Mouse (Mus musculus) ES-E14 (cell line): ENCODE results near the gene Prickle2. TPM values are rescaled to one million over a fixed set of nuclear protein-coding genes. Genes with fewer than 3 reads are reported as not detected.
A peak's percentile ranks its signal among the peaks of the same experiment; 100 is the strongest.

Experiments
- DNase-seq: peaks from one replicate; pipeline ENCODE4 v3.0.0-alpha.2; 2013; ENCODE audit warnings: low read depth, low spot score
- H3K27ac ChIP-seq: 2 replicates; pipeline ENCODE4 v1.5.1; 2012; ENCODE audit warnings: low read depth, mild to moderate bottlenecking, low read length, moderate library complexity, mixed read lengths; ENCODE audit not compliant: poor library complexity, insufficient read depth, severe bottlenecking
- H3K36me3 ChIP-seq: 2 replicates; pipeline ENCODE4 v1.6.1; 2012; ENCODE audit warnings: mild to moderate bottlenecking, low read length, moderate library complexity, mixed read lengths; ENCODE audit not compliant: control insufficient read depth, poor library complexity, insufficient read depth, severe bottlenecking
- H3K4me1 ChIP-seq, 2 experiments: fragments of 150-350 bp in 1 of 2; sonication (generic) in 1 of 2; 2 replicates each; pipeline ENCODE4 v1.6.1; 2012; ENCODE audit warnings: low read length in 2 of 2, mild to moderate bottlenecking in 1 of 2, mixed read lengths in 1 of 2; ENCODE audit not compliant: control insufficient read depth in 2 of 2, insufficient read depth in 2 of 2, poor library complexity in 1 of 2
- H3K4me3 ChIP-seq, 2 experiments: fragments of 150-350 bp in 1 of 2; sonication (generic) in 1 of 2; 2 replicates each; pipeline ENCODE4 v1.5.1; 2012; ENCODE audit warnings: low read length in 2 of 2, low read depth in 1 of 2, mild to moderate bottlenecking in 1 of 2, mixed read lengths in 1 of 2; ENCODE audit not compliant: insufficient read depth in 1 of 2, poor library complexity in 1 of 2, severe bottlenecking in 1 of 2
- H3K9ac ChIP-seq: 2 replicates; pipeline ENCODE4 v1.6.1; 2012; ENCODE audit warnings: low read depth, mild to moderate bottlenecking, low read length, mixed read lengths; ENCODE audit not compliant: poor library complexity, insufficient read depth, severe bottlenecking
- H3K9me3 ChIP-seq: fragments of 150-350 bp; sonication (generic); 2 replicates; pipeline ENCODE4 v1.6.1; 2012; ENCODE audit warnings: low read depth, mild to moderate bottlenecking, low read length; ENCODE audit not compliant: control insufficient read depth, insufficient read depth
- CHD2 ChIP-seq: IDR thresholded peaks from 2 replicates; pipeline ENCODE4 v1.6.1; 2014; ENCODE audit warnings: mild to moderate bottlenecking, low read depth, low read length, inconsistent platforms
- HCFC1 ChIP-seq: IDR thresholded peaks from 2 replicates; pipeline ENCODE4 v1.6.1; 2012; ENCODE audit warnings: low read length, inconsistent platforms, borderline replicate concordance; ENCODE audit not compliant: insufficient read depth
- MAFK ChIP-seq: IDR thresholded peaks from 2 replicates; pipeline ENCODE4 v1.6.1; 2014; ENCODE audit warnings: mild to moderate bottlenecking, low read depth, low read length, inconsistent platforms; ENCODE audit not compliant: insufficient read depth
- ZC3H11A ChIP-seq: IDR thresholded peaks from 2 replicates; pipeline ENCODE4 v1.6.1; 2012; ENCODE audit warnings: low read depth, mild to moderate bottlenecking, inconsistent platforms, low read length, borderline replicate concordance
- ZNF384 ChIP-seq: IDR thresholded peaks from 2 replicates; pipeline ENCODE4 v1.6.1; 2012; ENCODE audit warnings: low read depth, low read length, inconsistent platforms
- in situ Hi-C, 2 experiments: fragments of 600-800 bp; cut with MboI; formaldehyde crosslinking; loops; one replicate each; pipeline ENCODE4 v1.15.1; 2025; ENCODE audit warnings: low sequenced_read_pairs in 2 of 2, inconsistent platforms in 1 of 2; ENCODE audit not compliant: unreplicated experiment in 2 of 2
- total RNA-seq: library from RNA; depleted of rRNA; stranded (reverse); fragments of 300-350 nt; gene quantifications from 2 replicates; pipeline ENCODE4 v1.2.3, GENCODE M21; 2012

Gene Prickle2
- total RNA-seq, 1 experiment = 1.2 TPM

DNA sequence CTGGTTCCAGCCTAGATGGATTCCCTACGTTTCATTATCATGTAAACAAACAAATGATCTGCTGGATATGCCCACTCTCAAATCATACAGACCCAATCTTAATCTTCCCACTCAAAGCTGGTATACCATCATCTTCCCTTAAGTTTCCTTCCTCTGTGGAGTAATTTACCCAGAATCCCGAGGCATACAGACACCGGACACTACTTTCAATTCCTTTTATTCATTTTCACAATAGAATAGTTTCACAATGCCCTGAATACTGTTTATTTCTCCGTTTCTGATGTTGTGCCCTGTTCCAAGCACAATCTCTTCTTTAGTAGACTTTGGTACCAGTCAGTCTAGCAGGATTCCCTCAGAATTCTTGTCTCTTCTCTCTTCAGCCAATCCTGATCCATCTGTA, 162.1 kb downstream of the Prickle2 start:
- DNase-seq = no peak
- H3K27ac ChIP-seq = no peak overlapping the region
- no peaks in the 10 kb centered on the region for H3K36me3 ChIP-seq
- in situ Hi-C loops = no loop called here
- TF ChIP-seq ZNF384 = no peak
- no peaks in the 10 kb centered on the region for H3K9me3 ChIP-seq
- no peaks in the 10 kb centered on the region for H3K4me1 ChIP-seq
- no peak overlapping the region for H3K4me3 ChIP-seq
- no peak overlapping the region for H3K9ac ChIP-seq

DNA sequence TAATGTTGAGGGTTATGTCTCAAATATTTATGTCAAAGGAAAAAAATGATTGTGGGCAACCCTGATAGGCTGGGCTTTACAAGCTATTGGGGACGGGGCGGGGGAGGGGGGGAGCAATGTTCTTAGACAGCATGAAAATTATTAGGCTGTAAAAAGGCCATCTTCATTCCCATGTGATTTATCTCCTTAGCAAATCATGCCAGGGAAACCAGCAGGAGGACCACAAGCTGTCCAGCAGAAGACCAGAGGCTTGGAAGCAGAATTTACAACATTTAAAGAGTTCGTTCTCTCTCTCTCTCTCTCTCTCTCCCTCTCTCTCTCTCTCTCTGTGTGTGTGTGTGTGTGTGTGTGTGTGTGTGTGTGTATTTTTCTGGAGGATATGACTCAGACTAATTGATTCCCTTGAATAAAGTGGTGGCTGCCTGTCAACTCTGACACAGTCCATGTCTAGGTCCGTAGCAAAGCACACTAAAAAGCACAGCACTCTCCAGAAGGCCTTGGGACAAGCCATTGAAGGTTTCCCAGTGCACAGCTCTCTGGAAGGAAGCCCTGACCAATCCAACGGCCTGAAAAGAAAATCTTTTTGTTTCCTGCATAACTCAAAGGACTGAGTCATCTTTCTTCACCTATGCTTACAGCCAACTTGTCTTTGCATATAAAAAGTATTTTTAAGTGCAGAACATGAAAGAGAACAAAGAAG, 163.4 kb downstream of the Prickle2 start:
- Histone ChIP-seq H3K4me3 (no peak overlapping the region), H3K27ac (no peak overlapping the region), H3K9me3 (no peaks in the 10 kb centered on the region), H3K4me1 (no peaks in the 10 kb centered on the region), H3K9ac (no peak overlapping the region), H3K36me3 (no peaks in the 10 kb centered on the region)
- DNase-seq = no peak
- in situ Hi-C loops = no loop called here
- no peak for TF ChIP-seq HCFC1

- DNase-seq = no peak
- H3K9me3 ChIP-seq = no peaks in the 10 kb centered on the region
- TF ChIP-seq CHD2 (no peak), ZNF384 (no peak)
- H3K4me1 ChIP-seq = no peaks in the 10 kb centered on the region
- H3K9ac ChIP-seq = no peak overlapping the region
- peak overlapping the region in 1 of 2 experiments; percentile 63; a peak in 2 of 4 replicates for H3K4me3 ChIP-seq
- no peak overlapping the region for H3K27ac ChIP-seq
- in situ Hi-C loops = no loop called here
- H3K36me3 ChIP-seq = no peaks in the 10 kb centered on the region
Observed at GRCm38 (mm10) chr6:92534226-92535031, 171.5 kb downstream of the Prickle2 start.

DNA sequence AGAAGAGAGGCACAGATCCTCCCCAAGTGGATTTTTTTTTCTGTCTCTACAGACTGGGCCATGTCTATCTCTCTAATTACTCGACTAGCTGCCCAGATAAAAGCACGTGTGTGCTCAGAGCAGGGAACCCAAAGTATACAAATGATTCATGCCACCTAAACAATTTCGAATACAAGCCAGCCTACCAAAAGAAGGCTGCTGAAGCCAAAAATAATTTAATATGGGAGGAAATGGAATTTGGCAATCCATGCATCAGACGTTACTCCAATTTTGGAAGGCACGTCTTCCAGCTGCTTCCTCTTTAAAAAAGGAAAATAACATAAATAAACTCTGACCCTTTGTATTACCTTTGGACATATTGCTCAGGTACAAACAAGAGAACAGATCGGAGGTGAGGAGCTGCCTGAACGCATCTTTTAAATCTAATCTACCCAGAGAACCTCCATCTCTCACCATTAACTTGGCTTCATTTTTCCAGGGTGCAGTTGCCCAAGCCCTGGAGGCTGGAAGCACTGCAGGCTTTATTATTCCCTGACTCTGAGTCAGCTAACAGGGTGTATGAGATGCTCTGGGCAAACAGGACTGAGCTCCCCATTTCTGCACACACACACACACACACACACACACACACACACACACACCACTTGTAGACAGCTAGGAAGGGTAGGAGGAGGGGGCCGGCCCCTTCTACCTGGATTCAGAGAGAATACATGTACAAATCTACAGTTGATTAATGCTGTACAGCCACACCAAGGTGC, 172.5 kb downstream of the Prickle2 start:
- Histone ChIP-seq H3K27ac (no peak overlapping the region), H3K9me3 (no peaks in the 10 kb centered on the region), H3K4me1 (no peaks in the 10 kb centered on the region), H3K4me3 (no peak overlapping the region), H3K36me3 (no peaks in the 10 kb centered on the region), H3K9ac (no peak overlapping the region)
- TF ChIP-seq ZC3H11A = no peak
- TF ChIP-seq CHD2 = no peak
- no peak for TF ChIP-seq ZNF384
- no peak for TF ChIP-seq HCFC1
- no peak for TF ChIP-seq MAFK
- in situ Hi-C loops = no loop called here
- no peak for DNase-seq

DNA sequence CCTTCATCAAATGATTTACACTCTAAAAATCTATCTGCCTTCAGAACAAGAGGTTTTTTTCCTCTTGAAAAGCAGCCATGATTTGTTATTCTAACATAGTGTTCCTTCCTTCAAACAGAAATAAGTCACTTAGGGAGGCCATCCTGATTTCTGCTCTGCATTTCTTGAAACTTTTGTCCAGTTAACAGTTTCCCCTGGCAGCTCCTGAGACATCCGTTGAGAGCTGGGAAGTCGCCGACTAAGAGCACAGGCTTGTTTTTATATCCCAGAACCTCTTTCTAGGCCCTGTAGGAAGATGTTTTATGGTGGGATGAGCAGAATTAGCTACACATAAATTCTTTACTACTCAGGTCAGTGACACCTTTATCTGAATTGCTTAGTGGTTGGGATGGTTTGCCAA, 173.1 kb downstream of the Prickle2 start:
- H3K36me3 ChIP-seq = no peaks in the 10 kb centered on the region
- H3K27ac ChIP-seq = no peak overlapping the region
- no peak overlapping the region for H3K9ac ChIP-seq
- no peaks in the 10 kb centered on the region for H3K4me1 ChIP-seq
- no peak overlapping the region for H3K4me3 ChIP-seq
- no peak for DNase-seq
- TF ChIP-seq CHD2 = no peak
- TF ChIP-seq ZC3H11A = no peak
- TF ChIP-seq MAFK = no peak
- no peak for TF ChIP-seq ZNF384
- no peak for TF ChIP-seq HCFC1
- no peaks in the 10 kb centered on the region for H3K9me3 ChIP-seq
- in situ Hi-C loops = no loop called here
